Mouse (Mus musculus): ENCODE measurements around the gene Smoc2.

Gene Smoc2

DNA sequence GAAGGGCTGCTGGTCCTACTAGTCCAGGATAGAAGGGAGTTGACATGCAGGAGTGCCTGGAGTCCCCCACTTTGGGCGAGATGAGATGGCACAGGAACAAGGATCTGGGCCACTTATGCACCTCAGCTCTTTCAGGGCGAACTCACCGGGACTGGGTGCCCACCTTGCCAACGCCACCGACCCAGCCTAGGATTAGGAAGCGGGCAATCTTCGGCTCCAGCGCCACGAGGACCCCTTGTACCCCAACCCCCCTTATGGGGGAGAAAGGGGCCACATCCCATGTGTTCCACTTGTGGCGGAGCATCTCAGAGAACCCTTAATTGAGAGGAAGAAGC is 627 bp downstream of the Smoc2 start:
- DNase-seq (ENCODE audit: low read depth, low spot score), result no peak

GRCm38 (mm10) chr17:14280425-14280833 is 1.1 kb downstream of the Smoc2 start:
- no peak for DNase-seq (ENCODE audit: low read depth, low spot score)

DNA sequence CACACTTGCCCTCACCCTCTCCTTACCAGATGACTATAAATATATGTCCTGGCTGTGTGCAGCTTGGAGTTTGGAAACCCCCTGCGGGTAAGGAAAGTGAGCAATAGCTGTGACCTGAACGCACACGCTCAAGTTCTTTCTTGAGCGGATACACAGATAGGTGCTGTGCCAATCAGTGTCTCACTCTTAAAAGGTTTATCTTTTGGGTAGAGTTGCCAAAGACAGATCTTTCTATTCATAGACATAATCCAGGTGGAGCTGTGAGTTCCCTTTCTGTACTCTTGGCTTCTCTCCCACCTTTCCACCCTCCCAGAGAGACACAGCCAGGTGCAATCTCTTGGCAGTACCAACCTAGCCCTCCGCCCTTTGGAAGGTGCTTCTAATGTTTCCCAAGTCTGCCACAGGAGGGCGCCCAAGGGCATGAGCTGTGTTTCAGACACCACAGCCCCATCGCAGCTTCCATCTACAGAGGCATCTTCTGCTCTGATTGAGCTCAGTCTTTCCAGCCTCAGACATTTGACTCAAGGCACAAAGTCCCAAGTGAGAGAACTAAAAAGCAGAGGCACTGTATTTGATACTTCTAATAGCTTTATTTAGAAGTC is 8.8 kb downstream of the Smoc2 start:
- DNase-seq (ENCODE audit: low read depth, low spot score), result peak; percentile 86

DNA sequence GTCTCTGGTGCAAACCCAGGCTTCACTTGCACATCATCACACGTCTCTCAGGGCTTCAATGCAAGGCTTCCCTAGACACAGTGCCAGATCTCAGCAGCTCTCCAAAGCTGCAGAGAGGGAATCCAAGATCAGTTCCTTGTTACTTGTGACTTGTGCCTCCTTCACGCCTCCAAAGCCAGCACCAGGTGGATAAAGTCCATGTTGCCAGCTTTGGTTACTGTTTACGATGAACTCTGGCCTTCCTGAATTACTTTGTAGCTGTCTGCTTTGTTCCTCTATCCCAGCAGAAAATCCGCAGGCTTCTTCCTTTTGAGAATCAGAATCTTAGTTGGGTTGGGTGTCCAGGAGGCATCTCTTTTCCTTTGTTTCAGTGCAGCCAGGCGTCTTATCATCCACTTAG is 14.3 kb downstream of the Smoc2 start:
- no peak for DNase-seq (ENCODE audit: low read depth, low spot score)

DNA sequence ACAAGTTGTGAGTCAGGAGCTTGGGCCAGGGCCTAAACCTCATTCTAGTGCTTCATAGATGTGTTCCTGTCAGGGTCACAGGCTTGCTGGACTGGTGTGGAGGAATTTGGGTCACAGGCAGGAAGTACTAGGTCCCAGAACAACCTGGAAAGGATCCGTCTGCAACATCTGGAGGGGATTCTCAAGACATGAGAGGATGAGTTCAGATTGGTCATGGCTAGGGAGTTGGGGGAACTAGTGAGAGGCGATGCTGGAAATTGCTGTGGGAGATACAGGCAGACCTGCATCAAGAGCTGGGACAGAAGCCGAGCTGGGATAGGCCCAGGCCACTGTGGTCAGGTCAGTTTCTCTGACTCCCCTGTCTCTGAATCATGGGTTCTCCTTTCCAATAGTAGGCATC is 15.8 kb downstream of the Smoc2 start:
- no peak for DNase-seq (ENCODE audit: low read depth, low spot score)

DNA sequence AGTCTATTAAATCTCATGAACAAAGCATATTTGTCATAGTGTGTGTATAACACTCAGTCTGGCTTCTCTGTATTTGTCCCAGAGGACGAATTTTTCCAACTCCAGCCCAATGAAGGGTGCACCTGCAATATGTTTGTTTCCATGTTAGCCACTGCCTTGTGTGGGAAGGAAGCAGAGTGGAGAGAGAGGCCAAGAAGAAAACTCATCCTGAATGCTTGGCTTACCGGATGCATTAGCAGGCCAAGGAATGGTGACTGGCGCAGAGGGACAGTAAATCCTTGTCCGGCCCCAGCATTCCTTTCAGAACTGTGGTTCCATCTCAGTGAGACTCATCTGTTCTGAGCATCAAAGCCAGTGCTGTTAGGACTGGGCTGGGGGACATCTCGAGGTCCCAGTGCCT is 21.1 kb downstream of the Smoc2 start:
- DNase-seq (ENCODE audit: low read depth, low spot score), result no peak

- no peak for DNase-seq (ENCODE audit: low read depth, low spot score)
These were observed 22.4 kb downstream of the Smoc2 start for GRCm38 (mm10) chr17:14301491-14302344.

DNA sequence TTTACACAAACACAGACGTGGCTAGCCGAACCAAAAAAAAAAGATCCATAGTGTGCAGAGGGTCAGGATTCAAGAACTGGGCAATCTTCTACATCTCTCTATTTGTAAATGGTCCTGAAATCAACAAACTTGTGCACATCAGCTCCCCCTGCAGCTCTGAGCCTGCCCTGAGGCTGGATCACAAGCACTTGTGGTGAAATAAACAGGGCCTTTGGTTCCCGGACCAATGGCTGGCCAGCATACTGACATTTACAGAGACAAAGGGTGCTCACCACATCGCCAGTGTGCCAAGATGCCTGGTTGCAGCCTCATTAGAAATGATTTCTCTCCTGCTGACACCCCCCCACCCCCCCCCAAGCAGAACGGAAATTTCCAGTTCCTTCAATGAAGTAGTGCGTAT is 23.1 kb downstream of the Smoc2 start:
- DNase-seq (ENCODE audit: low read depth, low spot score), result peak; percentile 19

- no peak for DNase-seq (ENCODE audit: low read depth, low spot score)
These were observed 24.4 kb downstream of the Smoc2 start for GRCm38 (mm10) chr17:14303722-14304121.

DNA sequence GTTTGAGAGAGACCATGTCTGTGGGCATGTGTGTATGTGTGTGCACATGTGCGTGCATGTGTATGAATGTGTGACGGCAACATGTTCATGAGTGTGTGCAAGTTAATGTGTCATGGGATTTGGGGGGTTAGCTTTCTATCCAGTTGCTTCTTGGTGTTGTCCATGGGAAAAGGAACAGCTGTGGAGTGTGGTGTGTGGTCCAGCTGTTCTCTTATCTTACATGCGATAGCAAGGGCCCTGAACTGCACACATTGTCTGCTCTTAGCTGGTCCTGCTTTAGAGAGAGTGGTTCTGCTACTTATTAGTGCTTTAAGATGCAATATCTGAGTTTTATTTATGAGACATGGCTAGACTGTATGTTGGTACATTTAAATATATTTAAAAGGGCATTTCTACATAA is 30.6 kb downstream of the Smoc2 start:
- DNase-seq (ENCODE audit: low read depth, low spot score), result no peak

DNA sequence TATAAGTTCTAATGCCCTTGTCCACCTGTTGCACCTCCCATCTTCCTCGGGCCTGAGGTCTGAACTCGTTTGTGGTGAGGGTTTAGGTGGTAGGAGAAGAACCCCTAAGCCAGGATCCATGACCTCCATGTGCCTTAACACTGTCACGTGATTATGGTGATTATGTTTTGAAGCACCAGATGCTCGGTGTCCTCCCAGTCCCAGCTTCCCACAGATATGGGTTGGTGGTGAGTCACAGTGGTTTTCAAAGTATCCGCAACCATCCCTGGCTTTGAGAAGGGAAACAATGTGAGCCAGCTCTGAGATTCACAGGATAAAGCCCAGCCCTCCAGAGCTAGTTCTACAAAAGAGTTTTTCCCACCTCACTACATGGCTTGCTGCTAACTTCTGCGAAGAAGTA is 33.1 kb downstream of the Smoc2 start:
- DNase-seq (ENCODE audit: low read depth, low spot score), result peak; percentile 72

GRCm38 (mm10) chr17:14314308-14314707 is 35.0 kb downstream of the Smoc2 start:
- peak; percentile 56 for DNase-seq (ENCODE audit: low read depth, low spot score)

DNA sequence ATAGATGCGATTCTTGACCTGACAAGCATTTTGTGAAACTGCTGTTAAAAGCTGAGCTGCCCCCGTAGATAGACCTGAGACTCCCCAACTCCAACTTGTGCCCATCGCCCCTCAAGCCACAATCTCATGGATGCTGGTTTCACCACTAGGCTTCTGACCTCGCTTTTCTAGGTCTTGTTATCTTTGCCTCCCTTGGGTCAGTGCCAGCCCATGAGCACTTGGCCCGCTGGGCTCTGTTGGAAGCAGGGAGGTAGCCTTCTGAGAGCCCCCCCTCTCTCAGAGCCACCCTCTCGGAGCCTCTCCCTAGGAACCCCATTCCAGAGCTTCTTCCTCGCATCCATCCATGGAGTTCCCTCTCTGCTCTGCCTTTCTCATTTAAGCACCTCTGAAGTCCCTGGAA is 37.2 kb downstream of the Smoc2 start:
- DNase-seq (ENCODE audit: low read depth, low spot score), result no peak

DNA sequence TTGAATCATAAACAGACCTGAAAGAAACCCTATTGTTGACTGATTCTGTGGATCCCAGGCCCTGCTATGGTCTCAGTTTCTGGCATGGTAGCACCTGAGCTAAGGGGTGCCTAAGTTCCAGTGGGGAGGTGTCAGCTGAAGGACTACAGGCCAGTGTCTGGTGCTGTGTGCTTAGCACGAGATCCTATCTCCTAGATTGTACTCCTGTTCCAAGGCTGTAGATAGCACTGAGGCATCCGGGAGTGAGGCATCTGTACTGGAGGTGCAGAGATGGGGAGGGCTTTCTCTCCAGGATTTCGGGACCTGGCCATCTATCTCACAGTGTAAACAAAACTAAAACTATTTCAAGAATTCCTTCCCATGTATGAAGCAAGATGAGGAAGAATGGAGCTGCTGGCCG is 38.1 kb downstream of the Smoc2 start:
- no peak for DNase-seq (ENCODE audit: low read depth, low spot score)

- DNase-seq (ENCODE audit: low read depth, low spot score), result no peak
These were observed 46.9 kb downstream of the Smoc2 start for GRCm38 (mm10) chr17:14326156-14326555.

DNA sequence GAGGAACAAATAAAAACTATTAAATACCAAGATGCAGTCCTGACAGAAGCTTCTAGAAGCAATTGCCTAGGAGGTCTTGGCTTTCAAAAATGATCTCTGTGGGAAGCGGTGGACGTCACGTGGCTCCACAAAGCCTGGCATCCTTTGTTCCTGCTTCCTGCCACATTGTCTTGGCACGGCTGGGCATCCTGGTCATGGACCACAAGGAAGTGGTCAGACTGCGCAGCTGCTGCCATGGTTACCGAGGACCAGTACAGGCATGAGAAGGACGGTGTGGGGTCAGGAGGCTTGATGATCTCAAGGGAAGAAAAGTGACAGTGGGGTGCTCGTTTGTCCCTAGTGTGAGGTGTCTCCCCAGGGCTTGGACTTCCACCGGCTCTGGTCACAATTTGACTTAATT is 48.7 kb downstream of the Smoc2 start:
- no peak for DNase-seq (ENCODE audit: low read depth, low spot score)

- no peak for DNase-seq (ENCODE audit: low read depth, low spot score)
These were observed 51.2 kb downstream of the Smoc2 start for GRCm38 (mm10) chr17:14330498-14330897.

GRCm38 (mm10) chr17:14339932-14340557 is 60.7 kb downstream of the Smoc2 start:
- peak; percentile 64 for DNase-seq (ENCODE audit: low read depth, low spot score)

DNA sequence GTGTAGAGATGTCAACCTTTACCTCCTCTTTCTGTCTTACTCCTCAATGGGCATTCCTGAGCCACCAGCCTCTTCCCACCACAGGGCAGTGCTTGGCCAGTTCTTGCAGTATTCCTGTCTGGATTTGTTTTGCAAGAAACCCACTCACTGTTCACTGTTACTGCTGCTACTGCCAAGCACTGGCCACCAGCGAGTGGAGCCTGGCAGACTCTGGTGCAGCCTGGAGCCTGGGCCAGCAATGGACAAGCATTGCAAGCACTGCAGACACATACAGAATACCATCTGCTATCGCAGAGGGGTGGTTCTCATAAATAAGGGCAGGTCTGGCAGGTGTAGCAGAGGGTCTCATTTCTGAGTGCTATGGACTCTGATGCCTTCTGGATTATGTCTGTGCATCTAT is 61.4 kb downstream of the Smoc2 start:
- DNase-seq (ENCODE audit: low read depth, low spot score), result no peak

GRCm38 (mm10) chr17:14342511-14342910 is 63.2 kb downstream of the Smoc2 start:
- no peak for DNase-seq (ENCODE audit: low read depth, low spot score)

- no peak for DNase-seq (ENCODE audit: low read depth, low spot score)
These were observed 64.1 kb downstream of the Smoc2 start for GRCm38 (mm10) chr17:14343442-14343841.

DNA sequence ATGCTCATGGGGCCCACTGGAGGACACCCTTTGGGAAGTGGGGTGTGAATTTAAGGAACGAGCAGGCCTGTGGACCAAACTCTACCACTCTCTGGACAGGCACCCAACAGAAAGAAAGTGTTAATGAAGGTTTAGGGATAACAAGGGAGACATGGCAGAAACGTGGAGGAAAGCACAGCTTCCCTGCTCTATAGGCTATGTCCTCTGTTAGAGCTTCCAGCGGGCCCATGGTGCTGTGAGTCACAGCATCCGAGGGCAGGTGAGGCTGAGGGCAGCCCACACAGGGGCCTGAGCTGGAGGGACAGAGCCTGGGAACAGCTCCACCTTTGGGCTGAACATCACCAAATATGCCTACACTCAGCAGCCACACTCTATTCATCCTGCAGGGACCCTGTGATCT is 66.2 kb downstream of the Smoc2 start:
- no peak for DNase-seq (ENCODE audit: low read depth, low spot score)

- no peak for DNase-seq (ENCODE audit: low read depth, low spot score)
These were observed 67.6 kb downstream of the Smoc2 start for GRCm38 (mm10) chr17:14346891-14347290.
